Mouse (Mus musculus): ENCODE measurements around the gene Chchd1.

DNA sequence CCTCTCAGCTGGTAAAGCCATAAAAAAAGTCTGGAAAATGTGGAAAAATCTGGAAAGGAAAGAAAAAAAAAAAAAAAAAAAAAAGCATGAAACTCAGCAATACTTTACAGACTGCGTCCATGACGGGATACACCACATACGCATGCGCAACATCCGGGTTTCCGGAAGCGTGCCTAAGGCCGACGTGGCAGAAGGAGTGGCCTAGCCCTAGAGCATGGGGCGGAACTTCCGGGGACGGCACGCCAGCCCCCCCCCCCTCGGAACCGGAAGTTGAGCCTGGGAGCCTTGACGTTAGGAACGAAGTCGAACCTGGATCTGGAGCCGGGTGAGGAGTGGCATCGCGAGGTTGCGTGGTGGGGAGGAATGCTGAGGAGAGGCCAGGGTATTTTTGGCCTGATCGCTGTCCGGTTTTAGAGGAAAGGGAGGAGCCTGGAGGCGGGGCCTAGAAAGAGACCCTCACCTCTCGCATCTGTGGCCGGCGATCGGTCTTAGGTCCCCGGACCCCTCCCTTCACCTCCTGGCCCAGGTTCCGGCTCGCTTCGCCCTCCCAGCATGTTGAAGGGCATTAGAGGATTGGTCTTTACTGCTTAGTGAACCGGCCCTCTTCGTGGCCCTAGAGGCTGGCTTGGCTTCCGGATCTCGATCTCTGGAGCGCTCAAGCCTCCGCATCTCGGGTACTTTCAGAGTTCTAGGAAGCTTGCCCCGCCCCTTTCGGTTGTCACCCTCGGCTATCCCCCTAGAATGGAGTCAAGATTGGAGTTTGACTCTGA lies 28.6 kb upstream of the Chchd1 start, which contains the start of gene Sec24c:
- TF ChIP-seq POLR2A (IDR thresholded peaks at IDR 0.05; ENCODE audit: insufficient read depth, low read length) (peak; percentile 42), CTCF (IDR thresholded peaks at IDR 0.05; ENCODE audit: low read depth, low read length) (no peak)

Data from ES-Bruce4 (cell line).